Mouse (Mus musculus) kidney, embryonic 15.5 days (tissue): Measurements from ENCODE around the gene Pcbd1. TPM values are rescaled to one million over a fixed set of nuclear protein-coding genes. Genes with fewer than 3 reads are reported as not detected.

Experiments used
- microRNA-seq: library from miRNA; unstranded; fragments of <30 nt; microRNA quantifications from one replicate; pipeline ENCODE4, GENCODE M21; 2016
- polyA plus RNA-seq: library from polyadenylated mRNA; unstranded; fragments of >200 nt; fragmentation: Nextera tagmentation; extraction: Ambion mirVana; gene quantifications from 2 replicates; pipeline ENCODE4 v1.2.1, GENCODE M21; 2015

Pcbd1 gene
- polyA plus RNA-seq, 1 experiment from 2014 or later, result 144 TPM

Small RNAs within 50 kb of the gene (microRNA-seq; reads per million reads assigned to microRNA genes)
- gene Gm44308, result not detected

Other genes starting within 250 kb of the Pcbd1 start
- 62.9 and 63.4 TPM in 2 replicates for gene Sgpl1, start 58.4 kb downstream of the Pcbd1 start, polyA plus RNA-seq
- gene Tbata, start 82.6 kb downstream of the Pcbd1 start, polyA plus RNA-seq, result 0.23 TPM in 1 of 2 replicates, not detected in the other
- gene Adamts14, start 184.1 kb downstream of the Pcbd1 start, polyA plus RNA-seq, result 1.3 and 1.9 TPM in 2 replicates
- gene Prf1, start 208.5 kb downstream of the Pcbd1 start, polyA plus RNA-seq, result not detected in 2 replicates